Mouse (Mus musculus) E14TG2a.4 (cell line): ENCODE results near the gene Psmd8.

Source experiments
- CTCF ChIP-seq: conservative IDR thresholded peaks from 2 replicates; pipeline ENCODE4 v1.5.1; 2014; ENCODE audit warnings: low read length
- NANOG ChIP-seq: IDR thresholded peaks from 2 replicates; pipeline ENCODE4 v1.6.1; 2014; ENCODE audit warnings: borderline replicate concordance, low read length, mixed read lengths

- no peak for TF ChIP-seq CTCF
- TF ChIP-seq NANOG: no peak
Observed at GRCm38 (mm10) chr7:29151486-29151885, 29.0 kb downstream of the Psmd8 start.
